In genomic region chr14:121462756-121463155, GRCm38 (mm10) we compare ENCODE assay signal across 29 mouse cellular contexts. TPM values are rescaled to one million over a fixed set of nuclear protein-coding genes. Genes with fewer than 3 reads are reported as not detected.
"Had no signal": no experiment of that assay in that cellular context is flagged by ENCODE, and none has a peak within 500 bp of the region (broad histone marks: within the 10 kb centered on the region; RNA-seq: fewer than 3 reads in every experiment).

No protein-coding gene starts in this region.

- H3K9me3 ChIP-seq: hindbrain, embryonic 15.5 days; kidney, embryonic 15.5 days; limb, embryonic 10.5 days; liver, embryonic 13.5 days; liver, embryonic 15.5 days had no signal

- H3K9ac ChIP-seq: hindbrain, embryonic 15.5 days; kidney, embryonic 15.5 days; limb, embryonic 12.5 days; liver, embryonic 13.5 days; liver, embryonic 15.5 days had no signal

- DNase-seq: gastrocnemius, postnatal 14 days; gastrocnemius, postnatal 36 days; heart, adult 18-20 months; heart, postnatal 14 days; heart, postnatal 36 days; kidney, adult 11 months; kidney, adult 2 months; kidney, adult 9 months; kidney, postnatal 14 days; kidney, postnatal 36 days; liver; liver, embryonic 13.5 days had no signal

- H3K4me1 ChIP-seq: hindbrain, embryonic 15.5 days; kidney, embryonic 15.5 days; limb, embryonic 10.5 days; limb, embryonic 12.5 days; liver, embryonic 13.5 days; liver, embryonic 15.5 days had no signal

- H3K27me3 ChIP-seq: hindbrain, embryonic 15.5 days; kidney, embryonic 15.5 days; limb, embryonic 12.5 days had no signal

- H3K36me3 ChIP-seq: hindbrain, embryonic 15.5 days; kidney, embryonic 15.5 days; limb, embryonic 10.5 days; limb, embryonic 12.5 days; liver, embryonic 13.5 days; liver, embryonic 15.5 days had no signal

- ATAC-seq: hindbrain, postnatal 0 days; intestine, embryonic 16.5 days had no signal

- H3K4me2 ChIP-seq: heart, embryonic 11.5 days; hindbrain, embryonic 15.5 days; kidney, embryonic 15.5 days; limb, embryonic 12.5 days; liver, embryonic 11.5 days; liver, embryonic 13.5 days; liver, embryonic 15.5 days had no signal

- H3K4me3 ChIP-seq: hindbrain, embryonic 15.5 days; kidney, embryonic 15.5 days; left cerebral cortex, adult 2 months; limb, embryonic 10.5 days; limb, embryonic 12.5 days; liver, embryonic 13.5 days; liver, embryonic 15.5 days had no signal

- H3K27ac ChIP-seq: hindbrain, embryonic 15.5 days; hindbrain, postnatal 0 days; kidney, embryonic 15.5 days; kidney, postnatal 0 days; left cerebral cortex, adult 2 months; limb, embryonic 10.5 days; limb, embryonic 12.5 days; liver, embryonic 13.5 days; liver, embryonic 15.5 days had no signal

RNA-seq across cellular contexts. Expression of gene Slc15a1, which starts 42.3 kb away (rescaled TPM):
- total RNA-seq: gastrocnemius, adult 18-20 months; gastrocnemius, adult 8-10 months; gastrocnemius, postnatal 14 days; gastrocnemius, postnatal 36 days; heart, adult 18-20 months; heart, postnatal 14 days; heart, postnatal 36 days; hematopoietic stem cell, adult 5-6 weeks; hindbrain, postnatal 0 days; layer of hippocampus, adult 18-20 months; layer of hippocampus, adult 8-10 months; left cerebral cortex, adult 2 months; left cerebral cortex, postnatal 36 days had no signal
- polyA plus RNA-seq: heart, embryonic 11.5 days; limb, embryonic 10.5 days; limb, embryonic 12.5 days; liver, embryonic 11.5 days; liver, embryonic 13.5 days; liver, embryonic 15.5 days had no signal
